In genomic region chr11:20469368-20469767, GRCm38 (mm10) we compare ENCODE assay signal across 13 mouse cellular contexts.
DNase-seq lines count a peak whose midpoint lies in the region; ATAC-seq lines count a peak whose summit lies in the region.
"Had no signal": no experiment of that assay in that cellular context is flagged by ENCODE, and none has a peak within 500 bp of the region (broad histone marks: within the 10 kb centered on the region; RNA-seq: fewer than 3 reads in every experiment).

No protein-coding gene starts in this region.

- no peak overlapping the region for H3K4me3 ChIP-seq in intestine, embryonic 16.5 days (ENCODE audit: low read length)
- H3K4me3 ChIP-seq in liver, embryonic 11.5 days (ENCODE audit: low read depth, low read length): no peak overlapping the region
- H3K4me3 ChIP-seq in heart, embryonic 11.5 days (ENCODE audit: low read depth, low read length): no peak overlapping the region
- no peak overlapping the region for H3K4me3 ChIP-seq in forebrain, embryonic 12.5 days (replicated peaks)
- H3K4me3 ChIP-seq in midbrain, embryonic 13.5 days (replicated peaks): no peak overlapping the region
- H3K4me3 ChIP-seq: heart, adult 2 months; hindbrain, embryonic 12.5 days had no signal

- DNase-seq in lung, postnatal 36 days: peak; percentile 44
- DNase-seq in lung, postnatal 10 days: no peak
- no peak for DNase-seq in liver, embryonic 11.5 days (ENCODE audit: low spot score)
- DNase-seq in ovary, postnatal 36 days (ENCODE audit: low spot score): no peak
- DNase-seq: cerebellum, adult 2 months; lung, postnatal 4 days; thymus, adult 18-20 months had no signal

- no peaks in the 10 kb centered on the region for H3K9me3 ChIP-seq in intestine, embryonic 16.5 days (ENCODE audit: control insufficient read depth, low read length)
- no peaks in the 10 kb centered on the region for H3K9me3 ChIP-seq in liver, embryonic 11.5 days (ENCODE audit: control insufficient read depth, low read length)
- no peaks in the 10 kb centered on the region for H3K9me3 ChIP-seq in heart, embryonic 11.5 days (replicated peaks; ENCODE audit: control insufficient read depth, low read length)
- H3K9me3 ChIP-seq in forebrain, embryonic 12.5 days: no peaks in the 10 kb centered on the region
- no peaks in the 10 kb centered on the region for H3K9me3 ChIP-seq in midbrain, embryonic 13.5 days
- H3K9me3 ChIP-seq: hindbrain, embryonic 12.5 days had no signal

- H3K27ac ChIP-seq in intestine, embryonic 16.5 days (ENCODE audit: low read length): no peak overlapping the region
- no peak overlapping the region for H3K27ac ChIP-seq in liver, embryonic 11.5 days (ENCODE audit: low read depth, low read length)
- no peak overlapping the region for H3K27ac ChIP-seq in heart, embryonic 11.5 days (ENCODE audit: low read depth, low read length)
- no peak overlapping the region for H3K27ac ChIP-seq in forebrain, embryonic 12.5 days
- H3K27ac ChIP-seq in midbrain, embryonic 13.5 days: no peak overlapping the region
- H3K27ac ChIP-seq: heart, adult 2 months; hindbrain, embryonic 12.5 days had no signal

- no peak overlapping the region for H3K9ac ChIP-seq in intestine, embryonic 16.5 days (ENCODE audit: low read depth, low read length)
- no peak overlapping the region for H3K9ac ChIP-seq in liver, embryonic 11.5 days (ENCODE audit: low read depth, low read length)
- H3K9ac ChIP-seq in heart, embryonic 11.5 days (ENCODE audit: low read depth, low read length): no peak overlapping the region
- H3K9ac ChIP-seq in forebrain, embryonic 12.5 days: no peak overlapping the region
- H3K9ac ChIP-seq in midbrain, embryonic 13.5 days (replicated peaks): no peak overlapping the region
- H3K9ac ChIP-seq: hindbrain, embryonic 12.5 days had no signal

- H3K27me3 ChIP-seq in intestine, embryonic 16.5 days (replicated peaks; ENCODE audit: control insufficient read depth, insufficient read depth, low read length): no peaks in the 10 kb centered on the region
- H3K27me3 ChIP-seq in liver, embryonic 11.5 days (replicated peaks; ENCODE audit: control insufficient read depth, insufficient read depth, low read length): no peaks in the 10 kb centered on the region
- H3K27me3 ChIP-seq in heart, embryonic 11.5 days (ENCODE audit: control insufficient read depth, insufficient read depth, low read length): peaks cover 4% of the 10 kb centered on the region; the same call in 1 of the 2 replicates
- no peaks in the 10 kb centered on the region for H3K27me3 ChIP-seq in forebrain, embryonic 12.5 days
- H3K27me3 ChIP-seq in midbrain, embryonic 13.5 days: no peaks in the 10 kb centered on the region
- H3K27me3 ChIP-seq: hindbrain, embryonic 12.5 days had no signal

- peaks cover 13% of the 10 kb centered on the region for H3K4me1 ChIP-seq in intestine, embryonic 16.5 days (ENCODE audit: control insufficient read depth, insufficient read depth, low read length)
- peaks cover 7% of the 10 kb centered on the region; the same call in 1 of the 2 replicates for H3K4me1 ChIP-seq in liver, embryonic 11.5 days (replicated peaks; ENCODE audit: control insufficient read depth, insufficient read depth, low read length)
- H3K4me1 ChIP-seq in heart, embryonic 11.5 days (ENCODE audit: control insufficient read depth, insufficient read depth, low read length): no peaks in the 10 kb centered on the region
- H3K4me1 ChIP-seq in forebrain, embryonic 12.5 days: no peaks in the 10 kb centered on the region
- no peaks in the 10 kb centered on the region for H3K4me1 ChIP-seq in midbrain, embryonic 13.5 days (replicated peaks)

- ATAC-seq in intestine, embryonic 16.5 days: peak; percentile 14; the same call in 1 of the 2 replicates
- ATAC-seq in liver, embryonic 11.5 days (replicated peaks; ENCODE audit: low FRiP score): peak; percentile 36
- ATAC-seq in heart, embryonic 11.5 days (replicated peaks; ENCODE audit: insufficient number of reproducible peaks, low FRiP score, low TSS enrichment): no peak
- ATAC-seq in forebrain, embryonic 12.5 days (ENCODE audit: low FRiP score): no peak
- no peak for ATAC-seq in midbrain, embryonic 13.5 days

- H3K4me2 ChIP-seq in intestine, embryonic 16.5 days (ENCODE audit: low read depth, low read length): no peak overlapping the region
- H3K4me2 ChIP-seq in liver, embryonic 11.5 days: no peak overlapping the region
- H3K4me2 ChIP-seq in heart, embryonic 11.5 days: no peak overlapping the region
- H3K4me2 ChIP-seq in forebrain, embryonic 12.5 days: no peak overlapping the region
- no peak overlapping the region for H3K4me2 ChIP-seq in midbrain, embryonic 13.5 days (replicated peaks)
- H3K4me2 ChIP-seq: hindbrain, embryonic 12.5 days had no signal

- no peaks in the 10 kb centered on the region for H3K36me3 ChIP-seq in intestine, embryonic 16.5 days (ENCODE audit: control insufficient read depth, insufficient read depth, low read length)
- H3K36me3 ChIP-seq in liver, embryonic 11.5 days (ENCODE audit: control insufficient read depth, insufficient read depth, low read length): no peaks in the 10 kb centered on the region
- no peaks in the 10 kb centered on the region for H3K36me3 ChIP-seq in heart, embryonic 11.5 days (ENCODE audit: control insufficient read depth, insufficient read depth, low read length)
- no peaks in the 10 kb centered on the region for H3K36me3 ChIP-seq in forebrain, embryonic 12.5 days (replicated peaks)
- no peaks in the 10 kb centered on the region for H3K36me3 ChIP-seq in midbrain, embryonic 13.5 days
- H3K36me3 ChIP-seq: hindbrain, embryonic 12.5 days had no signal

- 25% methylated on average over 5 of the region's 5 CpGs for WGBS in intestine, embryonic 16.5 days
- 36% methylated on average over 5 of the region's 5 CpGs for WGBS in liver, embryonic 11.5 days
- 41% methylated on average over 5 of the region's 5 CpGs for WGBS in heart, embryonic 11.5 days (ENCODE audit: insufficient replicate concordance)
- WGBS in forebrain, embryonic 12.5 days: 79% methylated on average over 5 of the region's 5 CpGs
- WGBS in midbrain, embryonic 13.5 days: 74% methylated on average over 5 of the region's 5 CpGs

Comparison
In these comparisons a context has a peak if more than half of its experiments do, and no peak if none do; other contexts are left out.
1. ATAC-seq: peak in intestine, embryonic 16.5 days (single experiment) and liver, embryonic 11.5 days (single experiment); none in heart, embryonic 11.5 days (single experiment), forebrain, embryonic 12.5 days (single experiment) and midbrain, embryonic 13.5 days (single experiment).